Mouse (Mus musculus) midbrain, embryonic 14.5 days (tissue): ENCODE measurements around the gene Adamts14. TPM values are rescaled to one million over a fixed set of nuclear protein-coding genes. Genes with fewer than 3 reads are reported as not detected.
A peak's percentile ranks its signal among the peaks of the same experiment; 100 is the strongest.

Experiments
- ATAC-seq: fragments of 200-750 bp; cut with Nextera tagmentation; 2 replicates; pipeline ENCODE4 v1.8.0; 2017; ENCODE audit warnings: moderate number of reproducible peaks, moderate library complexity; ENCODE audit not compliant: low FRiP score, low TSS enrichment
- DNase-seq: peaks from one replicate; pipeline ENCODE4 v3.0.0-alpha.2; 2015
- H3K27ac ChIP-seq: fragments of 300-500 bp; sonication (generic); replicated peaks from 2 replicates; pipeline ENCODE4 v1.5.1; 2014; ENCODE audit warnings: mild to moderate bottlenecking, low read depth, low read length, moderate library complexity
- H3K27me3 ChIP-seq: fragments of 300-500 bp; sonication (generic); 2 replicates; pipeline ENCODE4 v1.6.1; 2014; ENCODE audit warnings: low read length, control low read depth, mixed read lengths; ENCODE audit not compliant: control insufficient read depth, insufficient read depth
- H3K36me3 ChIP-seq: fragments of 300-500 bp; sonication (generic); 2 replicates; pipeline ENCODE4 v1.6.1; 2014; ENCODE audit warnings: low read length, control low read depth; ENCODE audit not compliant: control insufficient read depth, insufficient read depth
- H3K4me1 ChIP-seq: fragments of 300-500 bp; sonication (generic); 2 replicates; pipeline ENCODE4 v1.6.1; 2014; ENCODE audit warnings: mild to moderate bottlenecking, antibody characterized with exemption, low read length, control low read depth; ENCODE audit not compliant: control insufficient read depth, insufficient read depth
- H3K4me2 ChIP-seq: fragments of 300-500 bp; sonication (generic); 2 replicates; pipeline ENCODE4 v1.6.1; 2014; ENCODE audit warnings: mild to moderate bottlenecking, low read length, moderate library complexity
- H3K4me3 ChIP-seq: fragments of 300-500 bp; sonication (generic); replicated peaks from 2 replicates; pipeline ENCODE4 v1.5.1; 2014; ENCODE audit warnings: low read depth, low read length
- H3K9ac ChIP-seq: fragments of 300-500 bp; sonication (generic); replicated peaks from 2 replicates; pipeline ENCODE4 v1.6.1; 2014; ENCODE audit warnings: mild to moderate bottlenecking, low read length, moderate library complexity
- H3K9me3 ChIP-seq: fragments of 300-500 bp; sonication (generic); 2 replicates; pipeline ENCODE4 v1.6.1; 2016; ENCODE audit warnings: low read length, control low read depth, mixed read lengths; ENCODE audit not compliant: control insufficient read depth
- WGBS: fragments of 180-500 bp; shearing (Covaris S2); extraction: QIAGEN DNeasy Blood & Tissue Kit; methylation state at CpG from one replicate; pipeline ENCODE4 v1.1.7; 2014; 5-methylcytosine and 5-hydroxymethylcytosine counted together
- polyA plus RNA-seq: library from polyadenylated mRNA; unstranded; fragments of >200 nt; fragmentation: Nextera tagmentation; extraction: Ambion mirVana; gene quantifications from 2 replicates; pipeline ENCODE4 v1.2.1, GENCODE M21; 2014

The Adamts14 gene
- polyA plus RNA-seq, 1 experiment from 2014 or later = 0.22 TPM

- DNase-seq (no peak), ATAC-seq (no peak)
- H3K4me1 ChIP-seq = no peaks in the 10 kb centered on the region
- no peak overlapping the region for H3K27ac ChIP-seq
- 88% methylated on average over 3 of the region's 3 CpGs for WGBS
- H3K4me2 ChIP-seq = no peak overlapping the region
- no peaks in the 10 kb centered on the region for H3K27me3 ChIP-seq
- no peaks in the 10 kb centered on the region for H3K36me3 ChIP-seq
- H3K4me3 ChIP-seq = no peak overlapping the region
- H3K9ac ChIP-seq = no peak overlapping the region
- no peaks in the 10 kb centered on the region for H3K9me3 ChIP-seq
These were observed 41.5 kb downstream of the Adamts14 start for GRCm38 (mm10) chr10:61231756-61232155.

DNA sequence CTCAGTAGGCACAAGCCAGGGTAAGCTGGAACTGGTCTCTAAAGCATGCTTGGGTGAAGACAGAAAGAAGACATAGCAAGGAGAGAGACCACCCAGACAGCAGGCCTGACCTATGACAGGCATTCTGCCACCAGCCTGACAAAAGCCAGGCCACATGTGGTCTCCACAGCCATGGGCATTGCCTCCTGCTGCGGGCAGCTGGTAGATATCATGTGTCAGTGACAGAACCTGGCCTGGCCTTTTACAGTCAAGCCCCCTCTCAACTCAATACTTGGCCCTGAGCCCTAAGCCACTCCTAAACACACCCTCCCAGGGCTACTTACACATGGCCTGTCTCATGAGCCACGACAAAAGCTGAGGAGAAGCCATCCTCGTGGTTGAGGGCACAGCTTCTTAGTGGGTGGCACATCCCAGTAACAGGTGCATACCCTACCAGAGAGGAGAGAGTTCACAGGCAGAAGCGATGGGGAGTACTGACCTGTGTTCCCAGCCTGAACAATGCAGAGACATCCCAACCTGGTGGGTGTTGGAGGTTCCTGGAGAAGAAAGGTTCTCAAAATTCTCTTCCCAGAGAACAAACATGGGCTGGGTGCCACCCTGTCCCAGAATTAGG is 46.3 kb downstream of the Adamts14 start:
- no peak overlapping the region for H3K4me2 ChIP-seq
- H3K4me3 ChIP-seq = no peak overlapping the region
- ATAC-seq (no peak), DNase-seq (no peak)
- H3K27me3 ChIP-seq = no peaks in the 10 kb centered on the region
- H3K9ac ChIP-seq = no peak overlapping the region
- no peaks in the 10 kb centered on the region for H3K36me3 ChIP-seq
- 74% methylated on average over 4 of the region's 4 CpGs for WGBS
- H3K9me3 ChIP-seq = no peaks in the 10 kb centered on the region
- H3K27ac ChIP-seq = no peak overlapping the region
- no peaks in the 10 kb centered on the region for H3K4me1 ChIP-seq

GRCm38 (mm10) chr10:61225694-61226093 is 47.5 kb downstream of the Adamts14 start:
- ATAC-seq = no peak
- Histone ChIP-seq H3K9ac (no peak overlapping the region), H3K36me3 (no peaks in the 10 kb centered on the region), H3K27me3 (no peaks in the 10 kb centered on the region), H3K4me1 (no peaks in the 10 kb centered on the region), H3K4me3 (no peak overlapping the region), H3K4me2 (no peak overlapping the region), H3K27ac (no peak overlapping the region), H3K9me3 (no peaks in the 10 kb centered on the region)
- 55% methylated on average over 5 of the region's 5 CpGs for WGBS
- no peak for DNase-seq

GRCm38 (mm10) chr10:61219318-61219717 is 53.9 kb downstream of the Adamts14 start:
- 91% methylated on average over 4 of the region's 4 CpGs for WGBS
- ATAC-seq = no peak
- no peaks in the 10 kb centered on the region for H3K27me3 ChIP-seq

GRCm38 (mm10) chr10:61216163-61216562 is 57.1 kb downstream of the Adamts14 start:
- WGBS = 93% methylated on average over 4 of the region's 4 CpGs
- Histone ChIP-seq H3K9ac (no peak overlapping the region), H3K4me3 (no peak overlapping the region), H3K4me1 (no peaks in the 10 kb centered on the region), H3K9me3 (0 out of 2 replicates have a peak, but pooled peaks cover 4% of the 10 kb centered on the region), H3K4me2 (no peak overlapping the region), H3K36me3 (no peaks in the 10 kb centered on the region), H3K27me3 (no peaks in the 10 kb centered on the region), H3K27ac (no peak overlapping the region)
- DNase-seq (no peak), ATAC-seq (no peak)

More at GRCm38 (mm10) chr10:61219318-61219717, 53.9 kb downstream of the Adamts14 start:
- no peak for DNase-seq
- Histone ChIP-seq H3K4me1 (no peaks in the 10 kb centered on the region), H3K27ac (no peak overlapping the region), H3K9ac (no peak overlapping the region), H3K4me2 (no peak overlapping the region), H3K4me3 (no peak overlapping the region), H3K36me3 (no peaks in the 10 kb centered on the region), H3K9me3 (0 out of 2 replicates have a peak, but pooled peaks cover 4% of the 10 kb centered on the region)

GRCm38 (mm10) chr10:61215658-61216057 is 57.6 kb downstream of the Adamts14 start:
- WGBS = 95% methylated on average over 6 of the region's 6 CpGs
- H3K4me1 ChIP-seq = no peaks in the 10 kb centered on the region
- H3K4me2 ChIP-seq = no peak overlapping the region
- no peaks in the 10 kb centered on the region for H3K36me3 ChIP-seq
- DNase-seq (no peak), ATAC-seq (no peak)
- no peak overlapping the region for H3K4me3 ChIP-seq
- no peak overlapping the region for H3K27ac ChIP-seq
- no peak overlapping the region for H3K9ac ChIP-seq
- 0 out of 2 replicates have a peak, but pooled peaks cover 4% of the 10 kb centered on the region for H3K9me3 ChIP-seq
- no peaks in the 10 kb centered on the region for H3K27me3 ChIP-seq

DNA sequence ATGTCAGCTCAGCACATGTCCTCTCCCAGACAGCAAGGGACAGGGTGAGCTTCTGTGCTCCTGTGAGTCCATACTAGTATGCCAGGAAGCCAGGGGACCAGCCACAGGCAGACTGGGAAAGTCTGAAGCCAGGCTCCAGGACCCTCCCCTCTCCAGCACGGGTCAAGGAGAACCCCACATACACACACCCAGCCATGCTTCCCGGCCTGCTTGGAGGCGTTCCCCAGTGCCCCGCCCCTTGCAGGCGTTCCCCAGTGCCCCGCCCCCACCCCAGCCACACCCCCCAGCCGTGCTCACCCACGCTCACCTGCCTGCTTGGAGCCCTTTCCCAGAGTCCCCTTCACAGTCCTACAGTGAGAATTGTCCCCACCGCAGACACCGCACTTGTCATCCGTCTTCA is 60.4 kb downstream of the Adamts14 start:
- no peaks in the 10 kb centered on the region for H3K36me3 ChIP-seq
- no peak overlapping the region for H3K9ac ChIP-seq
- WGBS = 11% methylated on average over 11 of the region's 11 CpGs
- no peaks in the 10 kb centered on the region for H3K4me1 ChIP-seq
- no peak for DNase-seq
- H3K4me3 ChIP-seq = no peak overlapping the region
- ATAC-seq = peak; percentile 43; the same call in 1 of the 2 replicates
- H3K4me2 ChIP-seq = no peak overlapping the region
- H3K27me3 ChIP-seq = no peaks in the 10 kb centered on the region
- H3K9me3 ChIP-seq = no peaks in the 10 kb centered on the region
- no peak overlapping the region for H3K27ac ChIP-seq

- WGBS = 8% methylated on average over 13 of the region's 13 CpGs
- Histone ChIP-seq H3K4me1 (no peaks in the 10 kb centered on the region), H3K36me3 (no peaks in the 10 kb centered on the region), H3K4me2 (no peak overlapping the region), H3K4me3 (no peak overlapping the region), H3K27ac (no peak overlapping the region), H3K9ac (no peak overlapping the region), H3K9me3 (no peaks in the 10 kb centered on the region), H3K27me3 (no peaks in the 10 kb centered on the region)
- DNase-seq = peak; percentile 87
- ATAC-seq = no peak
These were observed 61.5 kb downstream of the Adamts14 start for GRCm38 (mm10) chr10:61211743-61212142.

GRCm38 (mm10) chr10:61211105-61211504 is 62.1 kb downstream of the Adamts14 start:
- Histone ChIP-seq H3K27me3 (no peaks in the 10 kb centered on the region), H3K36me3 (no peaks in the 10 kb centered on the region), H3K4me2 (no peak overlapping the region), H3K27ac (no peak overlapping the region), H3K4me1 (no peaks in the 10 kb centered on the region), H3K4me3 (no peak overlapping the region), H3K9ac (no peak overlapping the region), H3K9me3 (no peaks in the 10 kb centered on the region)
- no peak for ATAC-seq
- no peak for DNase-seq
- 84% methylated on average over 4 of the region's 4 CpGs for WGBS
